Mouse (Mus musculus) layer of hippocampus, adult 8-10 months (tissue): ENCODE data around the gene Tubg1. TPM values are rescaled to one million over a fixed set of nuclear protein-coding genes. Genes with fewer than 3 reads are reported as not detected.

ENCODE experiments used
- DNase-seq, 2 experiments: peaks; one replicate each; pipeline ENCODE4 v3.0.0; 2022; ENCODE audit warnings: low spot score in 2 of 2
- total RNA-seq, 4 experiments: library from RNA; stranded (reverse); gene quantifications; 2 replicates each; pipeline ENCODE4 v1.2.4; 2022

Gene Tubg1
- total RNA-seq, 4 experiments from 2014 or later = 39.8 to 43.9 (median 43.3) TPM

DNA sequence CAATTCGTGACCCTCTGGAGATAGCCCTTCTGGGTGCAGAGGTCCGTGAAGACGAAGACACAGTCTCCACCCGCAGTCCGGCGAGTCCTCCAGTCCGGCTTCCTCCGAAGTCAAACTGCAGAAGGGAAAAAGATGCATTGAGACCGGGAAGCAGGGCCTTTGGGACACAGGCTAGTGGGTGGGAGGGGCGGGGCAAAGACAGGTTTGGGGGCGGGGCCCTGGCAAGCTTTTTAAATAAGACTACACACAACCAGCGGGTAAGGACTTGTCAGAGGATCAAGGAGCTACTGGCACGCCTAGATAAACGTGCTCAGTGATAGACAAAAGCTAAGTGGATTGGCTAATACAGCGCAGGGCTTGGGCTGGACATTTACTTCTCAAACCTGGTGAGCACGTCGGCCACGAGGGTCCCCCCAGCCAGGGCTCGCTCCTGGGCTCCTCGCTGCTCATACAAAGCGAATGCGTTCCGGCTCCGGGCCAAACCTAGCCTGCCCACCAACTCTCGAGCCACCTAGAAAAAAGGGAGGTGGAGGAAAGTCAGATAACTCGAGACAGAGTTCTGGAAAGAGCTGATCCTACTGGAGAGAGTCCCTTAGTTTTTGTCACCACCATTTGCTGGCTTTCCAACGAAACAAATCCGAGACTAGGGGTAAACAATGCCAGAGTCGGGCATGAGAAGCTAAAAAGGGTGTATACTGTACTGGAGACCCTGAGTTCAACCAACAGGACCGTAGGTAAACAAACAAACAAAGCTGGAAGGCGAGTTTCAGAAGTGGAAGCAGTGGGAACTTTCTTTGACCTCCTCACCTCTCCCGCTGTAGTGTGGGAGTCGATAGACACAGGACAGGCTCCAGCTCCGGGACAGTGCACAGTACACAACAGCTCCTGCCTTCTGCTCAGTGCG, 45.2 kb downstream of the Tubg1 start:
- DNase-seq = no peak

DNA sequence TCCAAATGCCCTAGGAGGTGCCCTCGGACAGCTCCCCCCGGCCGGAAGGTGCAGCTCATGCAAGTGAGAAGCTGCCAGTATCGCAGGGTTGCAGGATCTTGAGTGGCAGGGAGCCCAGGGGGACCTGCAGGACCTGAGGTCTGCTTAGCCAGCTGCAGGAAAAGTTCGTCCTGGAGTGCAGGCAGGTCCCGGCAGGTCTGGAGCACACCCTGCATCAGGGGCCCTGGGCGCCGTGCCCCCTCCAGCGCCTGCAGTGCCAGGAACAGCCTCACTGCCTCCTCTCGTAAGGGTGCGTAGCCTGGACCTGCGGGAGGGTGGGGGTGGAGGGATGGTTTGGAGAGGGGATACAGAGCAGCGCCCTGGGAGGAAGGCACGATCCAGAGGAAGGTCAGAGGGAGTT, 46.6 kb downstream of the Tubg1 start:
- DNase-seq = no peak

DNA sequence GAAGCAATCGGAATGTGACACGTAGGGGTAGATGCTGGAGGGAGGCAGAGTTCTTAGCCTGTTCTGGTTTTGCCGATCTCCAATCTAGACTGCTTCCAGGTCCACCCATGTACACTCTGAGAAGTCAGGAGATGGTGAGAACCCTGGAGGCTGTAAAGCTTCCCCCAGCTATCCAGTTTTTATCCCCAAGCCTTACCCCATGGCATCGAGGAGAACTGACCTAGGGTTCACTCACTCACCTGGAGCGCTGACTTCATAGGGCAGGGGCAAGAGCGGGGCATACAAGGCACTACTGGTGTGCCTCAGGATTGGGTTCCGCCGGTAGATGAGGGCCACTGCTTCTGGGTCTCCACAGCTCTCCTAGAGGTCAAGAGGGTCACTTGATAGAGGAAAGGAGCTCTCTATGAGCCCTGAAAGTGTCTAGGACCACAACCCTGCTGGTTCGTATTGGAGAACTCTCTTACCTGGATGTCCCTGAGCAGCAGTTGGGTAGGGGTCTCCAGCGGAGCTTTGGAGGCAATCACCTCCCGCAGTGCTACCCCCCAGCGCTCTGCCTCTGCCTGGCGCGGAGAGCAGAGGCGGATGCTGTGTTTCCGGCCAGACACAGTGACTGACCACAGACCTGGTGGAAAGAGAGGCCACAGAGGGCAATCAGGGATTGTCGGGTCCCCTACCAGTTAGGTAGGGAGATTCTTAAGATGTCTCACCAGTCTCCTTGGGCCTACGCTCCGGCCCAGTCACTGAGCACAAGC, 47.6 kb downstream of the Tubg1 start:
- no peak for DNase-seq

DNA sequence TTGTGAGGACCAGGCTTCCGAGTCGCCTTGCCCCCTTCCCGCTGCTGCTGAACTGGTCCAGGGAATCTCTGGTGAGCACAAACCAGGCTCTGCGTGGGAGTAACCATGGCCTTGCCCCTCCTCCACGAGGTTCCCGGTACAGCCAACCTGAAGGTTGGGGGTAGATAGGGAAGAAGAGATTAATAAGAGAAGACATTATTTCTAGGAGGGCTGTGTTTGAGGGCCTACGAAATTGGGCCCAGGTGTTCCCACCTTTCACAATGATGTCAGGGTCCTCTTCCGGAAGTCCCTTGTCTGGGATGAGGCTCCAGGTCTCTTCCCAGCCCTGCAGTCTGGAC, 48.2 kb downstream of the Tubg1 start:
- DNase-seq = no peak

DNA sequence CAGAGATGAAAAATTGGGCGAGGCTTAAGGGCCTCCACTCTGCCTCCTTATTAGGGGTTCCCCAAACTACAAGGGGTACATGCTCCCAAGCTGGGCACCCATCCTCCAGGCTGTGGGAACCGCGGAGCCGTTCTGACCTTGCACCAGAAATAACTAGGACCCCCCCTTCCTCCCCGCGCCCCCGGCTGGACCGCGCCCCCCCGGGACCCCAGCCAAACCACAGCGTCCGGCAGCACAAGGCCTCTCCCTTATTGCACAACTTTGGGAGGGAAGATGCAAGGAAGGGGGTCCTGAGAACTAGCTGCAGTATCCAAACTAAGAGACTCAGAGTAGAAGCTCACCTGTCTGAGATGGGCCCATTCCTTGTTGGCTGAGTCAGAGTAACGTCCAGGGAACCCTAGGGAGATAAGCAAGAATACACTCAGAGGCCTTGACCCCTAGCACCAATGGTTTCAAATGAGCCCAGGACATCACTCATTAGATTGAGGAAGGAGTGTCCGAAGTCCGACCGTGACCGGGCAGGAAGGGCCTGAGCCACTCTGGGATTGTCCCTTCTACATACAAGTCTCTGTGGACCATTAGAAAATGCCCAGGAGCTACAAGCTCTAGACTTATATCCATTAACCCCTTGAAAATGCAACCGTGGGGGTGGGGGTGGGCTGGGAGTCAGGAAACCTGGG, 48.7 kb downstream of the Tubg1 start:
- DNase-seq = no peak

DNA sequence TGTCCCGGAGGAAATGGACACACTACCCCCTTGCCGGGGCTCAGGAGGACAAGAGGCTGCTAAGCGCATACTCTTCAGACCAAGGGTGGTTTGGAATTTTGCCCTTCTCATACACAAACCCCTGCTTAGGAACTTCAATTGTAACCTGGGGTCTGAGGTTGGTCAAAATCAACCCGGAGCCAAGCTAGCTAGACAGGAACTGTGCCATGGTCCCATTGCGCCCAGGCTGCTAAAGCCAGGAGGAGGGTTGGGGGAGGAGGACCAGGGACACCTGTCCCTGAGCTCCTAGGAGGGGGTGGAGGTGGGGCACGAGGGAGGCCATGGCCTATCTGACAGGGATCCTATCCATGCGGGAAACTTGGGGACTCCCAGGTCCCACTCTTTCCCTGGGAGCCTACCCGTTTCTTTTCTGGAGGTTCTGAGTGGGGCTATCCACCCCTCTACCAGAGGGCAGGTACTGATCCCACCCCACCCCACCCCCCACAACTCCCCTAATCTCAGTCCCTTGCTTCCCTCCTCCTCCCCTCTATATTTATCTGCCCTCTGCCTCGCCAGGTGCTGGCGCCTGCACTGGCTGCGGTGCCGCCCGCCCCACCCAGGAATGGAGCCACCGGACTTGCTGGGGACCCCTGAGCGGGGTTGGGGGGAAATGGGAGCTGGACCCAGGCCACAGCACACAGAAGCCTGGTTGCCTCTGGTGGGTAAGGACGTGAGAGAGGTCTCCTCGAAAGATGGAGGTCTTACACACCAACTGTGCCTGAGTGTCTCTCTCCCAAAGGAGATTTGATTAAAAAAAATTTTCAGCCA, 49.8 kb downstream of the Tubg1 start:
- no peak for DNase-seq

DNA sequence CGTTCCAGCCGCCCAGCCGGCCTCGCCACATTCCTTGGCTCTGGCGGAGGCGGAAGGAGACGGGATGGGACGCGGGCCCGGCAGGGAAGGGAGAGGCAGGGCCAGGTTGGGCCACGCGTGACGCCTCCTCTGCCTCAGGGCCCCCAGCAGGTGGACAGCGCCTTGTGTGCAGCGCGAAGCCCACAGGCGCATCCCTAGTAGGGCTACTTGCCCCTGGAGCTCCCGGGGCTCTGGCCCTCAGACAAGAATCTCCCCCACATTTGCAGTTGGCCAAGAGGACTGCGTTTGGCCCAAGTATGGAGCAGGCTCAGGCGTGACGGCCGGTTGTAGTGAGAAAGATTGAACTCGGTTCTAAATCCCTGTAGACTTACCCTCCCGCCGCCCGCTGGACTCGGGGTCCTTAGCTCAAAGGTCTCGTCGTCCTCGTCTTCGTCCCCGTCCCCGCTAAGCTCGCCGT, 50.6 kb downstream of the Tubg1 start, which contains the start of gene Cntnap1:
TSS of gene Cntnap1 (plus strand) at position 170 of the 457 bp plus-strand sequence.
- no peak for DNase-seq

DNA sequence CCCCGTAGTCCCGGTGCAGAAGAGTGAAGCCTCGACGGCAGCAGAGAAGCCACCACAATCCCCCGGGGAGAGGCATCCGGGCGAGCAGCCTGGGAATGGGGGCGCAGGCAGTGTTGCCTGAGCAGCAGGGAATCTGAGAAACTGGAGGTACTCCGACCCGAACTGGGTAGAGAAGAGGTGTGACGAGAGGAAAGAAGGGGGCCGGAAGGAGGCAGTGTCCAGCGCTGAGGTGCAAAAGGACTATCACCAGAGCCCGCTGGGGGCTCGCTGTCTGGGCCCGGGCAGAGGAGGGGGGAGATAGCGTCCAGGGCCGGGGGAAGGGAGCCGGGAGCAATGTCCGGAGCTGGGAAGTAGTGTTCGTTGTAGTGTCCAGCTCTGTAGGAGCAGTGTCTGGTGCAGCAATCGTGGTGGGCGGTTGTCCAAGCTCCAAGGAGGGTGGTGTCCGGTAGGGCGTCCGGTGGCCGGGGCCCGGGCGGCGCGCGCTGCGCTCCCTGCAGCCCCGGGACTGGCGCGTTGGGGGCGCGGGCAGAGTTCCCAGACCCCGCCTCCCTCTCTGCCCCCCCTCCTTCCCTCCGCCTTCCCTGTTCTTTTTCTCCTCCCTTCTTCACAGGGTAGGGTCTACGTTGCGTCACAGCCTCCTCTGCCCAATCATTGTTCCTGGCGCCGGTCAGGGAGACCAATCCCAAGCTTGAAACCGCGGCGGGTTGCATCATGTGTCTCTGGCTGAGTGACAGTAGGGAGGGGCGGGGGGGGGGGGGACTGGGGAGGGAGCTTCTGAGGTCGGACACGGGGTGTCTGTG, 51.3 kb downstream of the Tubg1 start, which contains the start of gene Plekhh3:
TSS of gene Plekhh3 (minus strand) at position 541 of the 800 bp plus-strand sequence.
- DNase-seq = peak; percentile 94 to 98

DNA sequence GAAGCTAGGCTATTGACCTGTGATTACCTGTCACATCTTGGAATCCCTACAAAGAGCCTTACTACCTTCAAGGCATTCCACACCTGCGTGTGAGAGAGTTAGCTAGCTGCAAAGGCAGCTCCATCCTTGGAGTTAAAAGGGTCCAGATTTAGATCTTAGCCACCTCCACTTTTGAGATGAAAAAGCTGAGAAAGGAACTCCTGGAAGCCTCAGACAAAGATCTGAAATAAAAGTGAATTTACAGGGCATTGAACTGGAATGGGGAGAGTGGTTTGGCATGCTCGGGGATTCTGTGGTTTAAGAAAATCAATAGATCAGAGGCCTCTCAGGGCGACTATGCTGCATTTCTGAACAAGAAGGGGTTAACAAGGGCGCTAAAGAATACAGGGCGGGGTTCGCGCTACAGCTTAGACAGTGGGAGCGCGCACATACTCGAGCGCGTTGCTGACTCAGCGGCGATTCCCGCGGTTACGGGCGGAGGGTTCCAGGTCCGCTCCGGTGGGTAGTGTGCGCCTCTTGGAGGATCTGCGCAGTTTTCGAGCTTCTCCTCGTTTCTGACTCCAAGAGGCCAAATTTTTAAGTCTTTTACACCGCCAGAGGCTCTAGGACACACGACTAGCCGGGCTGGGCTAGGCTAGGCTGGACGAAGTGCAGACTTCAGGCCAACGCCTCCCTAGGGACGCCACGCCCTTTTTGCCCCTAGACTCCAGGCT, 52.1 kb downstream of the Tubg1 start:
- peak in 1 of 2 experiments; percentile 65 for DNase-seq

DNA sequence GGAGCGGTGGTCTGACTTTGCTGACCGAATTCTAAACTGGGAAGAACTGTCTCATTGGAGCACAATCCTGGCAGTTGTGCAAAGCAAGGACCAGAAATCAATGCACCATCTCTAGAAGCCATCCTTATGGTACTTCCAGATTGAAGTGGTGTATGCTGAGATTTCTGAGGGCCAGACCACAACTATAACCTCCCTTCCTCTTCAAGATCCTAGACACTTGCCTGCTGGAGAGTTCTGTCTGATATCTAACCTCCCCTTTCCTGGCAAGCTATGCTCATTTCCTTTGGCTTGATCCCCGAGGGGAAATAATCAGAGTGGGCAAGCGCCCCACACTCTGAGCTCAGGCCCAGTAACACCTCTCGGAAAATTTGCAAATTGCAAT, 52.7 kb downstream of the Tubg1 start:
- no peak for DNase-seq

DNA sequence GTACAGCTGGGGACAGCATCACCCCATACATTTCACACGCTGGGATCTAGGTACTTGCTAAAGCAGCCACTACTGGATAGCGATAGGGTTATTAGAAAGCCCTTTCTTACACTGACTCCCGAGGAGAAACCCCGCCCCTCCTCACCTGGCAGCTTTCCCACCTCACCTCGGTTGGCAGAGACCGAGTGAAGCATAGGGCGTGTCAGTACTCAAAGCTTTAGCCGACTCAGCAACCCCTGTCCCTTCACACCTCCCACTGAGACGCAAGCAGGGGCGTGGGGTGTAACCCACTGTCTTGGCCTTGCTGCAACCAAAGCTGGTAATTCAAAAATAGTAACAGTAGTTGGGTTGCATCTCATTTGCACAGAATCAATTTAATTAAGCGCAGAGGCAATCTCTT, 53.4 kb downstream of the Tubg1 start:
- DNase-seq = no peak

DNA sequence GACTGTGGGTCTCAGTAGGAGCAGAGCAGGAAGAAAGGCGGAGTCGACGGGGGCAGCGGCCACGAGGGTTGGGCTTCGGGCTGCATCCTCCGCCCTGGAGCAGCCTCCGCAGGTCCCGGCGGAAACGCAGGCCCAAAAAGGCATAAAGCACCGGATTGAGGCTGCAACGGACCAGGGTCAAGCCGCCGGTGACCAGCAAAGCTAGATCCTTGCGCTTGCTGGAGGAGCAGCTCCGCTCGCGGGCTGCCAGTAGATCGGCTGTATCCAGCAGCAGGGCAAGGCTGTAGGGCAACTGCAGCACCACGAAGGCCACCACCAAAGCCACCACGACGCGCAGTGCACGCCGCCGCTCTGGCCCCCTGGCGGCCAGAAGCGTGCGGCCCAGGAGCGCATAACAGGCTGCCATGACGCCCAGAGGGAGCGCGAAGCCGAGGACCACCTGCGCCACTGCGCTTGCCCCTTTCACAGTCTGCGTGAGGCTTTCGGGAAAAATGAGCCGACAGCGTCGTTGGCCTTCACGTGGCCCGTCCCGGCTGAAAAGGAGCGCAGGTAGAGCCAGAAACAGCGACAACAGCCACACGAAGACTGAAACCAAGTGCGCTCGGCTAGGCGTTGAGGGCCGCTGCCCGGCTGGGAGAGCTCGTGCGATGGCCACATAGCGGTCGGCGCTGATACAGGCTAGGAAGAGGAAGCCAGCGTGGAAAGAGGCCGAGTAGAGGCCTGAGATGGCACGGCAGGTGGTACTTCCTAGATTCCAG, 54.1 kb downstream of the Tubg1 start:
- peak in 1 of 2 experiments; percentile 56 for DNase-seq

DNA sequence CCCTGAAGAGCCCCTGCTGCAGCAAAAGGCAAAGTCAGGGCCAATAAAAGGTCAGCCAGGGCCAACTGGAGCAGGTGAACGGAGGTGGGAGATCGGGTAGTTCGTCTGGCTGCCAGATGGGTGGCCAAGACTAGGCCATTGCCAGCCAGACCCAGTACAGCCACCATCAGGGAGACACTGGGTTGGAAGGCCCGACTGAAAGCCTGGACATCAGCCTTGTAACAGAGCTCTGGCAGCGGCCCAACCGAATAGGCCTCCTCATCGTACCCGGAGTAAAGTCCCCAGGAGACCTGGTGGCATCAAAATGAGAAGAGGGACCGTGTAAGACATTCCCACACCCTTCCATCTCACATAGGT, 54.6 kb downstream of the Tubg1 start:
- no peak for DNase-seq

DNA sequence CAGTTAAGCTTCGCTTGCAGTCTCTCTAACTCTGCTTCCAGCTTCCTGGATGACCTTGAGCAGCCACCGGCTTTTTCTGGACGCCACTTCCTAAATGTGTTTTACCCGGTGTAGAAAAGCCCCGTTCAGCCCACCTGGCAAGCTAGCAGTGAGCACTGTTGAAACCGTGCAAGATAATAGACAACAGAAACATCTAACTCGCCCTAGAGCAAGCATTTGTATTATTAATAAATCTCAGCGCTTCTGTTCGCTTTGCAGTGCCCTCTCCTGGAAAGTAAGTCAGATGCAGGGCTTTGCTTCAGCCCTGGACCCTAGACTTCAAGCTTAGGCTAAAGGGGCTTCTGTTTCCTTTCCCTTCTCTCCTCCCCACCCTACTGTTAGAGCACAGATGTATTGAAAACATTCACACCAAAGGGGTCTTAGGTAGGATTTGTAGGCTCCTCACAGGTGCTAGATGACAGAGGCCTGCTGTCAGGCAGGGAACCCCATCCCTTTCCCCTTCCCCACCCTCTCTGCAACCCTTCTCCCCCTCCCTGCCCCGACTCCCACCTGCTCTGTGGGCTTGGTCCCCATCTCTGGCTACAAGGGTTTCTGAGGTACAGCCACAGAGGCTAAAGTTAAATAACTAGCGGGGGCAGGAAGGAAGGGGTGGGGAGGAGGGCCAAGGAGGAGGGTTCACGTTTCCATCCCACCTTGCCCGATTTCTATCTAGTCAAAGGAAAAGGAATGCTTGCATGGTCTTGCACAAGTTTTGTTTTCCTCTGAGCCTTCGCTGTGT, 55.3 kb downstream of the Tubg1 start, which contains the start of gene Ccr10:
TSS of gene Ccr10 (minus strand) at position 593 of the 778 bp plus-strand sequence.
- no peak for DNase-seq

DNA sequence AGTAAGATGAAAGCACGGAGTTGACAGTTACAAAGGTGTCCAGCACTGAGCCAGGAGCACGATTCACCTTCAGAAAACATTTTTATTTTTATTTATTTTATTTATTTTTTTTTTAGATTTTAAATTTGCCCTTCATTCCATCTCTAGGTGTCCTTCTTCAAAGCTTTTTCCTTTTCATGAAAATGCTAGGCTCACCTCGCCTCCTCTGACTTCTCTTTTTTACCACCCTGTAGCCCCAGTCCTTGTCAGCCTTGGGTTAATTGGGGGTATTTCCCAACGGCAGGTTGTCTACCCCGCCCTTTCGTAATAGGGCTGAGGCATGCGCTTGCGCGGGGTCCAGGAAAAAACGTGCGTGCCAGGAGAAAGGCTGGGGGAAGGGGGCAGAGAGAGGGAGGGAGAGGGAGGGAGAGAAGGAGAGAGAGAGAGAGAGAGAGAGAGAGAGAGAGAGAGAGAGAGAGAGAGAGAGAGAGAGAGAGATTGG, 55.9 kb downstream of the Tubg1 start:
- no peak for DNase-seq
